Mouse (Mus musculus) neural tube, embryonic 13.5 days (tissue): ENCODE results near the gene Gsn. TPM values are rescaled to one million over a fixed set of nuclear protein-coding genes. Genes with fewer than 3 reads are reported as not detected.
A peak's percentile ranks its signal among the peaks of the same experiment; 100 is the strongest.

Experiments
- ATAC-seq: fragments of 200-750 bp; cut with Nextera tagmentation; 2 replicates; pipeline ENCODE4 v1.8.0; 2017; ENCODE audit warnings: low read depth, mild to moderate bottlenecking, moderate TSS enrichment, moderate library complexity
- H3K27ac ChIP-seq: fragments of 300-500 bp; sonication (generic); replicated peaks from 2 replicates; pipeline ENCODE4 v1.5.1; 2015; ENCODE audit warnings: moderate library complexity, mild to moderate bottlenecking, inconsistent platforms
- H3K27me3 ChIP-seq: fragments of 300-500 bp; sonication (generic); 2 replicates; pipeline ENCODE4 v1.6.1; 2015; ENCODE audit warnings: mild to moderate bottlenecking, inconsistent platforms
- H3K36me3 ChIP-seq: fragments of 300-500 bp; sonication (generic); 2 replicates; pipeline ENCODE4 v1.6.1; 2015; ENCODE audit warnings: mild to moderate bottlenecking, inconsistent platforms
- H3K4me1 ChIP-seq: fragments of 300-500 bp; sonication (generic); replicated peaks from 2 replicates; pipeline ENCODE4 v1.6.1; 2015; ENCODE audit warnings: inconsistent platforms
- H3K4me2 ChIP-seq: fragments of 300-500 bp; sonication (generic); 2 replicates; pipeline ENCODE4 v1.6.1; 2015; ENCODE audit warnings: inconsistent platforms, mild to moderate bottlenecking, moderate library complexity
- H3K4me3 ChIP-seq: fragments of 300-500 bp; sonication (generic); 2 replicates; pipeline ENCODE4 v1.5.1; 2015; ENCODE audit warnings: mild to moderate bottlenecking, inconsistent platforms
- H3K9ac ChIP-seq: fragments of 300-500 bp; sonication (generic); 2 replicates; pipeline ENCODE4 v1.6.1; 2015; ENCODE audit warnings: moderate library complexity, mild to moderate bottlenecking, inconsistent platforms
- H3K9me3 ChIP-seq: fragments of 300-500 bp; sonication (generic); 2 replicates; pipeline ENCODE4 v1.6.1; 2016; ENCODE audit warnings: inconsistent platforms
- WGBS: fragments of 180-500 bp; shearing (Covaris S2); methylation state at CpG from one replicate; pipeline ENCODE4 v1.1.7; 2015; 5-methylcytosine and 5-hydroxymethylcytosine counted together
- polyA plus RNA-seq: library from polyadenylated mRNA; unstranded; fragments of >200 nt; fragmentation: Nextera tagmentation; extraction: Ambion mirVana; gene quantifications from 2 replicates; pipeline ENCODE4 v1.2.1, GENCODE M21; 2015

The Gsn gene
- polyA plus RNA-seq: 38.4 and 40.4 TPM in 2 replicates

DNA sequence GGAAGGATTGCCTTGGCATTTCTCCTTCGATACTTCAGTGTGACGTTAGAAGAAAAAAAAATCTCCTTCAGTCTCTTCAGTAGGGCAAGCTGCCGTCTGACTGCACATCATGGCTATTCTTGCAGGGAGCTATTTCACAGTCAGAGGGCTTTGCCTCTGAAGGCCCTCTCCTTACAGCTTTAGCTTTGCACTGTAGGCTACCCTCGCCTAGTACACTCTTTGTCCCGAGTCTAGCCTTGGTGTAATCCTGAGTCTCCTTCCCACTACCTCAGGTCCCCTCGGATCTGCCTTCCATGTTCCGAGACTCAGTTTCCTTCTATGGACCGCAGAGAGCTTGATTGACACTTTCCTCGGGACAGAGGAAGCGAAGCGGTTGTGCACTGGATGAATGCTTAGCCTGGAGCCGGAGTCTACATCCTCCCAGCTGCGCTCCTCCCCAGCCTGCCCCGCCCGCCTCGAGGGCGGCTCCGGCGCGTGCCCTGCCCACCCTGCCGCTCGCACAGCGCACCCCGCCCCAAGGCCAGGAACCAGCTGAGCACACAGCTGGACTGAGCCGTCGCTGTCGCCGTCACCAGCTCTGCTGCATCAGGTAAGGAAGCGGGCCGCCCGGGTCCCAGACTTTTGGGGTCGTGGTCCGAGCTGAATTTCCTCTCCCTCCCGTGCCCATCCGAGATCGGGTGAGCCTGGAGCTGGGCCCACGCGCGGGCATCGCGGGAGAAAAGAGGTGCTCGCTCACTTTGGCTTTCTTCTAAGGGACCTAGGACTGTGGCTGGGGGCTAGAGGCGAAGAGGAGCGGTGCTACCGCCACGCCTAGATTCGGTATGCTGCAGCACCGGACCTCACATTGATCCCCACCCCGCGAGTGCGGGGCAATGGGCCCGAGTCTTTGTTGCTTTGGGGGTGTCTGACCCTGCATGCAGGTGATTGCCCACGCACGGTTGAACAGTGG, at the start of gene Gsn:
TSS of gene Gsn (plus strand) at position 496 of the 949 bp plus-strand sequence.
- Histone ChIP-seq H3K4me2 (peak within 1 kb of the TSS; percentile 85), H3K4me1 (peaks cover 28% of the 10 kb centered on the region), H3K27me3 (peaks cover 39% of the 10 kb centered on the region), H3K9ac (peak within 1 kb of the TSS; percentile 79), H3K27ac (no peak within 1 kb of the TSS), H3K36me3 (no peaks in the 10 kb centered on the region), H3K4me3 (peak within 1 kb of the TSS; percentile 57), H3K9me3 (no peaks in the 10 kb centered on the region)
- ATAC-seq: peak; percentile 95
- WGBS: 3% methylated on average over 54 of the region's 54 CpGs

DNA sequence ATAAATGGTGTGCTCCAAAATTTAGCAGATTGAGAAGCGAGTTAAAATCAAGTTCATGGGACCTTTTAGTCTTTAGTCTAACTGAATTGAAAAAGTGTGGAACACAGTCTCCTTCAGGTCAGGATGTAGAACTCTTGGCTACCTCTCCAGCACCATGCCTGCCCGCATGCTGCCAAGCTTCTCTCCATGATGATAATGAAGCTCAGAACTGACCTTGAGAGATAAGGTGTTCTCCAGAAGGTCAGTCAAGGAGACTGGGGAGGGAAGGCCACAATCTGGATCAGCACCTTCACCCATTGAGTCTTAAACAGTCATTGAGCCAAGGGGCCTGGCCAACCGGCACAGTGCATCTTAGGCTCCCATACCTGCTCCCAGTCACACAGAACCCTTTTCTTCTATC, 49.4 kb upstream of the Gsn start:
- no peak for ATAC-seq
- WGBS: 81% methylated on average over 3 of the region's 3 CpGs

DNA sequence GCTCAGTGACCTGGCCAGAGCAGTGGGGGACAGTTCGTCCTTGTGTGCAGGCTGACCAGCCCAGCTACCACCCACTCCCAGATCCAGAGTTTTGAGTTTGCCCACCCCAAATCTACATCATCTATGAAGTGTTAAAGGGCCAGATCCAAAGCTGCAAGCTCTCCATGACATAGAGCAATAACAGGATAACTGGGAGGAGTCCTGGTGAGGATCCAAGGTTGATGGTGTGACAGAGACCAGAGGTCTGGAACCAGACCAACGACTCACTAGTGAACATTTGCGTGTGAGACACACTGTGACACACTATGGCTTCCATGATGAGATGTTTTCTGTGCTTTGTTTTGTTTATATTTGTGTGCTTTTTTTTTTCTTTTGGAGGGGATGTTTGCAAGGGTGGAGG, 48.1 kb upstream of the Gsn start:
- no peak for ATAC-seq
- Histone ChIP-seq H3K4me3 (no peak overlapping the region), H3K4me1 (no peaks in the 10 kb centered on the region), H3K27me3 (0 out of 2 replicates have a peak, but pooled peaks cover 4% of the 10 kb centered on the region), H3K9me3 (no peaks in the 10 kb centered on the region), H3K27ac (no peak overlapping the region), H3K9ac (no peak overlapping the region), H3K4me2 (no peak overlapping the region), H3K36me3 (no peaks in the 10 kb centered on the region)
- WGBS: 89% methylated on average over 3 of the region's 3 CpGs

More for the DNA sequence above, 49.4 kb upstream of the Gsn start:
- no peak overlapping the region for H3K4me3 ChIP-seq
- H3K9me3 ChIP-seq: no peaks in the 10 kb centered on the region
- H3K36me3 ChIP-seq: no peaks in the 10 kb centered on the region
- 0 out of 2 replicates have a peak, but pooled peaks cover 4% of the 10 kb centered on the region for H3K27me3 ChIP-seq
- H3K9ac ChIP-seq: no peak overlapping the region
- H3K4me2 ChIP-seq: no peak overlapping the region
- H3K27ac ChIP-seq: no peak overlapping the region
- no peaks in the 10 kb centered on the region for H3K4me1 ChIP-seq

DNA sequence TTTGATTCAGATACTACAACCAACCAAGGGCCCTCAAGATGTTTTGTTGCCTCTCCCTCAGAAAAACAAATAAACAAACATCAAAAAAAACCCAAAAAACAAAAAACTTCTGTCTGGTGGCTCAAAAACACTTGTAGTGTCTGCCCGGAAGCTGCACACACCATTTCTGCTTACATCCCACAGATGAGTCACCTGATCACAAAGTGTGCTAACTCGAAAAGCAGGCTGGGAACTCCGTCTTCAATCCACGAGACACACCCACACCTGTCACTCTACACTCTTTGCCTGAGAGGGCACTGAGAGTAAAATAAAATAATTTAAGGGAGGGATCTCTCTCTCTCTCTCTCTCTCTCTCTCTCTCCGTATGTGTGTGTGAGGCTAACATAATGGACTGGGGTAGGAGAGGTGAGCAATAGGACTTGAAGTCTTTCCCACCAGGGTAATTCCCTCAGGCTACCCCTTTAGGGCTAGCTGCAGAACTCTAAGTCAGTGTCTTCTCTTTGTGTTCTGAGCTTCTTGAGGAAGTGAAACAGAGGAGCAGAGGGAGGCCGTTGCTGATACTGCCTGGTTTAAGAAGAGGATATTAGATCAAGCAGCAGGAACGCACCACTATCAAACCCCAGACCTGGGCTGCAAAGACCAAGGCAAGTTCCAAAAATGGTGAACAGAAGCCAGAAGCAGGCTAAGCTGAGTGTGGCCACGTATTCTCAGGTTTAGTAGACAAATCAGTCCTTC, 47.1 kb upstream of the Gsn start:
- WGBS: 73% methylated on average over 8 of the region's 8 CpGs
- H3K9me3 ChIP-seq: no peaks in the 10 kb centered on the region
- ATAC-seq: no peak
- H3K4me1 ChIP-seq: no peaks in the 10 kb centered on the region
- no peaks in the 10 kb centered on the region for H3K36me3 ChIP-seq
- no peak overlapping the region for H3K27ac ChIP-seq
- H3K27me3 ChIP-seq: no peaks in the 10 kb centered on the region
- H3K4me2 ChIP-seq: no peak overlapping the region
- no peak overlapping the region for H3K9ac ChIP-seq
- no peak overlapping the region for H3K4me3 ChIP-seq

DNA sequence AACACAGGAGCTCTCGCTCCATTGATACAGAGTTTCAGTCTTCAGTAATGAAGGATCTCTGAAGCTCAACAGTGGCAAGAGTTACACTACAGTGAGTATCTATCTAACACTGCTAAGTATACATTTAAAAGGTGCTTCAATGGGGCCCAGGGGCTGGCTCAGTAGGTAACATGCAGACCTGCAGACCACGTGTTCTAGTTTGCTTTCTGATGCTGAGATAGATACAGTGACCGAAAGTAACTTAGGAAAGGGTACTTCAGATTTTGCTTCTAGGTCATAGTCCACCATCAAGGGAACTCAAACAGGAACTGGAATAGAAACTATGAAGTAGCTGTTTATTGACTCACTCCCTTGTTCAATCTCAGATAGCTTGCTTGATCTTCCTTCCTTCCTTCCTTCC, 44.5 kb upstream of the Gsn start:
- WGBS: 77% methylated on average over 3 of the region's 3 CpGs
- no peak for ATAC-seq
- Histone ChIP-seq H3K27ac (no peak overlapping the region), H3K27me3 (no peaks in the 10 kb centered on the region), H3K4me1 (peaks cover 12% of the 10 kb centered on the region), H3K4me2 (no peak overlapping the region), H3K9ac (no peak overlapping the region), H3K9me3 (no peaks in the 10 kb centered on the region), H3K4me3 (no peak overlapping the region), H3K36me3 (no peaks in the 10 kb centered on the region)

DNA sequence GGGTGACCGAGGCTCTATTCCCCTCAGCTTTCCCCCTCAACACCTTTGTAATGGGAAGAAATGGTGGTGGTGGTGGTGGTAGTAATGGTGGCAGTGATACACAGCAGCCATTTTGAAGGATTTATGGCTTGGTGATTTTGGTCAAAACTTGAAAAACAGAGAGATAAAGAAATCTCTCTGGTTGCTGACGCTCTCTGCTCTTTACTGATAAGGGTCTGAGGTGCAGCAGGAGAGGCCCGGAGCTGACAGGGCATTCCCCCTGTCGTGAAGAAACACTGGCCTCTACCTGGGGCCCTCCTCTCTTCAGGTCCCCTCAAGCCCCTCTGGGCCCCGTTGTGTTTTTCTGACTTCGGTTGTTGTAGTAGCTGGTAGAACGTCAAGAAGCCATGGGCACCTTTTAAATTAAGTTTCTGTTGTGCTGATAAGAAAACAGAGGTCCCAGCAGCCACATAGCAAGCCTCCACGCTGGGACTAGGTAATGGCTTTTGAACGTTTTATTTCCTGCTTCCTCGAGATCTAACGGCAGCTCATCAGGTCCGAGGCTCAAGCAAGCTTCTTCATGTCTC, 42.8 kb upstream of the Gsn start:
- no peak overlapping the region for H3K9ac ChIP-seq
- no peak for ATAC-seq
- H3K27me3 ChIP-seq: no peaks in the 10 kb centered on the region
- H3K4me2 ChIP-seq: no peak overlapping the region
- H3K36me3 ChIP-seq: no peaks in the 10 kb centered on the region
- 85% methylated on average over 12 of the region's 12 CpGs for WGBS
- H3K9me3 ChIP-seq: no peaks in the 10 kb centered on the region
- no peak overlapping the region for H3K27ac ChIP-seq
- H3K4me1 ChIP-seq: peaks cover 12% of the 10 kb centered on the region
- no peak overlapping the region for H3K4me3 ChIP-seq

DNA sequence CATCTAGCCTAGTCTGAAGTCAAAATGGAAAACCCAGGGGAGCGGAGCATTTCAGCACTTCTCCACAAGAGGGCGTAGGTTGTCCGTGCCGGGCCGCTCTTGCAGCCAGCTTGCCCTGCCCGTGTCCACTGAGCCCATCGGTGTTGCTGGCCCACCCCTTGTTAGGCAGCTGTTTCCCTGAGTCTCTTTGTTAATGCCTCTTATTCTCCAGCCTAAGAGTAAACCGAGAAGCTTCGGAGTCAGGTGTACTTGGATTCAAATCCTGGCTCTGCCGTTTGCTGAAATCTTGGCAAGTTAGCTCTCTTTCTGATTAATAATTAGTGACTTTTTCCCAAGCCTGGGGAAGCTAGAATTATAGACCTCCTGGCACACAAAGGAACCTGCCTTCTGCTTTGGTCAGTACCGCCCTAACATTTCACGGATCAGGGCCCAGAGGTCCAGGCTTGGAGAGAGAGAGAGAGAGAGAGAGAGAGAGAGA, 41.3 kb upstream of the Gsn start:
- Histone ChIP-seq H3K4me1 (peaks cover 12% of the 10 kb centered on the region), H3K4me2 (peak overlapping the region; percentile 43), H3K27me3 (no peaks in the 10 kb centered on the region), H3K9ac (0 out of 2 replicates have a peak overlapping the region, but pooled peaks have one; percentile 12), H3K4me3 (no peak overlapping the region; the same call in 1 of the 2 replicates), H3K27ac (peak overlapping the region; percentile 49; the same call in 1 of the 2 replicates), H3K9me3 (no peaks in the 10 kb centered on the region), H3K36me3 (no peaks in the 10 kb centered on the region)
- ATAC-seq: peak; percentile 93
- WGBS: 3% methylated on average over 12 of the region's 12 CpGs

DNA sequence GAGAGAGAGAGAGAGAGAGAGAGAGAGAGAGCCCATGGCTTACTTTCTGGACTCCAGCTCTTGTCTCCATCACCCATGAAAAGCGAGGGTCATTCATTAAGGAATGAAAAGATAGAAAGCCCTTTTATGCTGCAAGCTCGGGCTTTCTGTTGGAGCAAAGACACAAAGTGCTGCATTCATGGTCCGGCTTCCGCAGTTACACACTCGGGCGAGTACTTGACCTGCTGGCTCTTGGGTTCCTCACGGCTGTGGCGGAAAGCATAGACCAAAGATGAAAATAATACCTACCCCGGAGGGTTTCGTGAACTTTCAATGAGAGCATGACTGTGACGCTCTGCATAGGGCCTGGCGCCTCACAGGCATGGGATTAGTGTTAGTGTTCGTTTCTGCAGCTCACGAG, 40.8 kb upstream of the Gsn start:
- Histone ChIP-seq H3K36me3 (no peaks in the 10 kb centered on the region), H3K27me3 (no peaks in the 10 kb centered on the region), H3K4me1 (peaks cover 12% of the 10 kb centered on the region), H3K4me2 (peak overlapping the region; percentile 43), H3K9ac (0 out of 2 replicates have a peak overlapping the region, but pooled peaks have one; percentile 12), H3K27ac (peak overlapping the region; percentile 49; the same call in 1 of the 2 replicates), H3K4me3 (no peak overlapping the region), H3K9me3 (no peaks in the 10 kb centered on the region)
- 30% methylated on average over 14 of the region's 14 CpGs for WGBS
- no peak; the same call in none of the 2 replicates for ATAC-seq

DNA sequence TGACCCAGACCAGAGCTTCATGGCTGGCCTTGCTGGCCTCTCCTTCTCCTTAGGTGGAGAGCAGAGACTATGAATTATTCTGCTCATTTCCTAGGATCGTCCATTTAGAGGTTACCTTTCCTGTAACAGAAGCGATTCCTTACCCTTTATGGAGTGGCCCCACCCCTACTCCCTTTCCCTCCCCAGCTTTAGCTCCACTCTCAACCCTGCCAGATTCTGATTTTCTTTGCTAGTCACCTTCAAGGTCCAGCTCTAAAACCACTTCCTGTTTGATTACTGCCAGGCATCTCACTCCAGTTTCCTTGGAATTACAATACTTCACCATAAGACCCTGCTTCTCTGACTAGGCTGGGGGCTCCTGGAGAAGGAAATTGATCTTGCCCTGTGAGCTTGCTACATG, 39.5 kb upstream of the Gsn start:
- peaks cover 12% of the 10 kb centered on the region for H3K4me1 ChIP-seq
- H3K9ac ChIP-seq: no peak overlapping the region
- WGBS: 78% methylated on average over 2 of the region's 2 CpGs
- no peak overlapping the region for H3K27ac ChIP-seq
- no peaks in the 10 kb centered on the region for H3K9me3 ChIP-seq
- ATAC-seq: no peak
- H3K36me3 ChIP-seq: no peaks in the 10 kb centered on the region
- no peak overlapping the region for H3K4me2 ChIP-seq
- H3K27me3 ChIP-seq: no peaks in the 10 kb centered on the region
- H3K4me3 ChIP-seq: no peak overlapping the region

DNA sequence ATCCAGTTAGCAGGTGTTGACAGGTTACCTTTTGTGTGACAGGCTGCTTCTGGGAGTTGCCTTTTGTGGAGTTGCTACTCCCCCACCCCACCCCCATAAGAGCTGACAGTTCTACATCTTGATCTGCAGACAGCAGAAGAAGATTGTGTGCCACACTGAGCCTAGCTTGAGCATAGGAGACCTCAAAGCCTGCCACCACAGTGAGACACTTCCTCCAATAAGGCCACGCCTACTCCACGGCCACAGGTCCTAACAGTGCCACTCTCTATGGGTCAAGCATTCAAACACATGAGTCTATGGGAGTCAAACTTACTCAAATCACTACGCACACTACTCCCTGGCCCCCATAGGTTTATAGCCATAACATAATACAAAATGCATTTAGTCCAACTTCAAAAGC, 37.4 kb upstream of the Gsn start:
- Histone ChIP-seq H3K9ac (no peak overlapping the region), H3K27ac (no peak overlapping the region), H3K4me3 (no peak overlapping the region), H3K4me1 (peaks cover 12% of the 10 kb centered on the region), H3K9me3 (no peaks in the 10 kb centered on the region), H3K36me3 (no peaks in the 10 kb centered on the region), H3K27me3 (no peaks in the 10 kb centered on the region), H3K4me2 (no peak overlapping the region)
- WGBS: 94% methylated on average over 3 of the region's 3 CpGs
- no peak for ATAC-seq

DNA sequence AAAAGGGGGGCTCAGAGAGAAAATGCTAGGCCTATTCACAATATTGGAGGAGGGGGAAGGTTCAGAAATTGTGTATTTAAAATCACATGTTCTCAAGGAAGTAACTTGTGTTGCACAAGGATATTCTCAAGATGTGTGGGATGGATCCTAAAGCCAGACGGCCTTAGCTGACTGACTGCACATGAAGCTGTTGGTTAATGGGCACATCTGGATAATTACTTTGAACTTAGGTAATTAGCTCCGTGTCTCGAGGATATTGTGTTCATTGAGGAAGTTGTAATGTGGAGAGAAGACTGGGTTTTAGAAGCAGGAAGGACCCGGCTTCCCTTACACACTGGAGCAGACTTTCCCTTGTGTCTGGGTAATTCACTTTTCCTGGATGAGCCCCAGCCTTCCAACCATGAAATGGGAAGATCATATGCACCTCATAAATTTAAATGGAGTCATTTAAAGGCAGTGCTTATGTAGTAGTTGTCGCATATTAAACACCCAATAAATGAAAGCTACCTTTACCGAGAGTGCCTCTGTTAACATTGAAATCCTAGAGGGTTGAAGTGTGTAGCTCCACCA, 33.3 kb upstream of the Gsn start:
- Histone ChIP-seq H3K9ac (no peak overlapping the region), H3K9me3 (no peaks in the 10 kb centered on the region), H3K27ac (no peak overlapping the region), H3K4me1 (no peaks in the 10 kb centered on the region), H3K4me2 (no peak overlapping the region), H3K36me3 (no peaks in the 10 kb centered on the region), H3K27me3 (no peaks in the 10 kb centered on the region), H3K4me3 (no peak overlapping the region)
- WGBS: 49% methylated on average over 6 of the region's 6 CpGs
- ATAC-seq: peak; percentile 23; the same call in 1 of the 2 replicates
